Mouse (Mus musculus) 3134 (cell line): Measurements from ENCODE around the gene Ppp2r5c.

Source experiments
- DNase-seq: peaks from one replicate; pipeline ENCODE4 v3.0.0-alpha.2; 2011; ENCODE audit warnings: low spot score; ENCODE audit not compliant: insufficient read length; ENCODE audit errors: extremely low read depth

The Ppp2r5c gene

GRCm38 (mm10) chr12:110508680-110509079, 61.8 kb downstream of the Ppp2r5c start:
- no peak for DNase-seq

GRCm38 (mm10) chr12:110510171-110510871, 63.4 kb downstream of the Ppp2r5c start:
- peak; percentile 31 for DNase-seq

- no peak for DNase-seq
These were observed 64.3 kb downstream of the Ppp2r5c start for GRCm38 (mm10) chr12:110511201-110511600.

GRCm38 (mm10) chr12:110511856-110512433, 65.0 kb downstream of the Ppp2r5c start:
- no peak for DNase-seq

- no peak for DNase-seq
These were observed 66.0 kb downstream of the Ppp2r5c start for GRCm38 (mm10) chr12:110512884-110513283.

GRCm38 (mm10) chr12:110515676-110516075, 68.8 kb downstream of the Ppp2r5c start:
- DNase-seq: peak; percentile 25

- DNase-seq: peak; percentile 50
These were observed 73.5 kb downstream of the Ppp2r5c start for GRCm38 (mm10) chr12:110520236-110520987.

GRCm38 (mm10) chr12:110523526-110523925, 76.6 kb downstream of the Ppp2r5c start:
- DNase-seq: no peak

- no peak for DNase-seq
These were observed 85.8 kb downstream of the Ppp2r5c start for GRCm38 (mm10) chr12:110532711-110533110.

GRCm38 (mm10) chr12:110533151-110533550, 86.2 kb downstream of the Ppp2r5c start:
- DNase-seq: no peak

- no peak for DNase-seq
These were observed 86.9 kb downstream of the Ppp2r5c start for GRCm38 (mm10) chr12:110533832-110534231.

GRCm38 (mm10) chr12:110535361-110535760, 88.4 kb downstream of the Ppp2r5c start:
- no peak for DNase-seq

- no peak for DNase-seq
These were observed 90.8 kb downstream of the Ppp2r5c start for GRCm38 (mm10) chr12:110537751-110538150.

GRCm38 (mm10) chr12:110539346-110539745, 92.4 kb downstream of the Ppp2r5c start:
- DNase-seq: no peak

GRCm38 (mm10) chr12:110539798-110540197, 92.9 kb downstream of the Ppp2r5c start:
- no peak for DNase-seq

- DNase-seq: no peak
These were observed 93.4 kb downstream of the Ppp2r5c start for GRCm38 (mm10) chr12:110540273-110540672.

- DNase-seq: no peak
These were observed 94.1 kb downstream of the Ppp2r5c start for GRCm38 (mm10) chr12:110541001-110541400.

GRCm38 (mm10) chr12:110541528-110541927, 94.6 kb downstream of the Ppp2r5c start:
- DNase-seq: no peak

- DNase-seq: no peak
These were observed 98.3 kb downstream of the Ppp2r5c start for GRCm38 (mm10) chr12:110545040-110545701.

GRCm38 (mm10) chr12:110547573-110547972, 100.7 kb downstream of the Ppp2r5c start:
- DNase-seq: no peak

GRCm38 (mm10) chr12:110549437-110550112, 102.7 kb downstream of the Ppp2r5c start:
- no peak for DNase-seq
